Mouse (Mus musculus): ENCODE data around the gene Tmem273. TPM values are rescaled to one million over a fixed set of nuclear protein-coding genes. Genes with fewer than 3 reads are reported as not detected.

The Tmem273 gene
- polyA plus RNA-seq, 1 experiment from 2014 or later, result 2.4 TPM

DNA sequence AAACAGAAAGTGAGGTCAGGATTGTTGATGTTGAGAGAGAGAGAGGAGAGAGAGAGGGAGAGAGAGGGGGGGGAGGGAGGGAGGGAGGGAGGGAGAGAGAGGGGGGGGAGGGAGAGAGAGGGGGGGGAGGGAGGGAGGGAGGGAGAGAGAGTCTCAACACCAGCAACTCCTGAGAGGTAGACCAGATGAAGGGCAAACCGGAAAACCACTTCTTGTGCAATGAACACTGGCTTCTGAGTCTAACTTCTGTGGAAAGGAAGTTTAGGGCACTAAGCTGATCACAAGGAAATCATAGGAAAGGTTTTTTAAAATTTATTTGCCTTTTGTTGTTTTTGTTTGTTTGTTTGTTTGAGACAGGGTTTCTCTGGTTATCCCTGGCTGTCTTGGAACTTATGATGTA, 23.6 kb upstream of the Tmem273 start:
- 100% methylated on average over 1 of the region's 1 CpGs for WGBS
- H3K9ac ChIP-seq (replicated peaks; ENCODE audit: low read depth), result no peak overlapping the region
- no peak overlapping the region for H3K4me3 ChIP-seq (ENCODE audit: low read depth, low read length)
- H3K27me3 ChIP-seq (replicated peaks; ENCODE audit: insufficient read depth, low read length), result no peaks in the 10 kb centered on the region
- DNase-seq (ENCODE audit: low spot score) (no peak), ATAC-seq (no peak)
- no peak overlapping the region for H3K27ac ChIP-seq (ENCODE audit: low read length)
- H3K36me3 ChIP-seq (ENCODE audit: insufficient read depth, low read length), result no peaks in the 10 kb centered on the region
- no peaks in the 10 kb centered on the region for H3K9me3 ChIP-seq (ENCODE audit: low read length)
- TF ChIP-seq EP300 (IDR thresholded peaks at IDR 0.05) (no peak), CTCF (IDR thresholded peaks at IDR 0.05) (no peak)
- no peak overlapping the region for H3K4me2 ChIP-seq (replicated peaks; ENCODE audit: low read depth, low read length)
- no peaks in the 10 kb centered on the region for H3K4me1 ChIP-seq (ENCODE audit: insufficient read depth, low read depth, low read length)

- Histone ChIP-seq H3K4me3 (ENCODE audit: low read depth, low read length) (no peak overlapping the region), H3K4me1 (ENCODE audit: insufficient read depth, low read depth, low read length) (no peaks in the 10 kb centered on the region), H3K4me2 (replicated peaks; ENCODE audit: low read depth, low read length) (no peak overlapping the region), H3K9ac (replicated peaks; ENCODE audit: low read depth) (no peak overlapping the region), H3K36me3 (ENCODE audit: insufficient read depth, low read length) (no peaks in the 10 kb centered on the region), H3K27me3 (replicated peaks; ENCODE audit: insufficient read depth, low read length) (no peaks in the 10 kb centered on the region), H3K9me3 (ENCODE audit: low read length) (no peaks in the 10 kb centered on the region), H3K27ac (ENCODE audit: low read length) (no peak overlapping the region)
- DNase-seq (ENCODE audit: low spot score) (no peak), ATAC-seq (no peak)
- WGBS, result 72% methylated on average over 6 of the region's 6 CpGs
- TF ChIP-seq CTCF (IDR thresholded peaks at IDR 0.05), result no peak
- no peak for TF ChIP-seq EP300 (IDR thresholded peaks at IDR 0.05)
These were observed 15.2 kb upstream of the Tmem273 start for GRCm38 (mm10) chr14:32770563-32770962.

- ATAC-seq, result no peak
- Histone ChIP-seq H3K4me2 (replicated peaks; ENCODE audit: low read depth, low read length) (no peak overlapping the region), H3K27me3 (replicated peaks; ENCODE audit: insufficient read depth, low read length) (no peaks in the 10 kb centered on the region), H3K27ac (ENCODE audit: low read length) (no peak overlapping the region), H3K9ac (replicated peaks; ENCODE audit: low read depth) (no peak overlapping the region), H3K36me3 (ENCODE audit: insufficient read depth, low read length) (no peaks in the 10 kb centered on the region), H3K4me3 (ENCODE audit: low read depth, low read length) (no peak overlapping the region), H3K9me3 (ENCODE audit: low read length) (no peaks in the 10 kb centered on the region), H3K4me1 (ENCODE audit: insufficient read depth, low read depth, low read length) (no peaks in the 10 kb centered on the region)
- TF ChIP-seq EP300 (IDR thresholded peaks at IDR 0.05) (no peak), CTCF (IDR thresholded peaks at IDR 0.05) (no peak)
- WGBS, result 65% methylated on average over 4 of the region's 4 CpGs
- DNase-seq (ENCODE audit: low spot score), result no peak
These were observed 13.7 kb upstream of the Tmem273 start for GRCm38 (mm10) chr14:32772085-32772484.

DNA sequence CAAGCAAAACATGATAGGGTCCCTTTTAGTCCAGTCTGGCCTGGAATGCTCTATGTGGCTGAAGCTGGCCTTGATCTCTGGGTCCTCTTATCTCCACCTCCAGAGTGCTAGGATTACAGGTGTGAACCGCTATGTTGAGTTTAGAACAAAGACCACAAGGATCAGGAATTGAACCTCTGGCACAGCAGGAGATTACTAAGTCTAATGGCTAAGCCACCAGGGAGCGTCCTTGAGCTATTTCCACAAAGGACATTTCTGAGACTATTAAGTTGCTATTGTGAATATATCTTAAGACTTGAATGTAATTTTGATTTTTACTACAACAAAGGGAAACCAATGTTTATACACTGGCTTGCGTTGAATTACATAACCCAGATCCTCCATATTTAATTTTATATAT, 13.0 kb upstream of the Tmem273 start:
- no peak overlapping the region for H3K4me3 ChIP-seq (ENCODE audit: low read depth, low read length)
- no peaks in the 10 kb centered on the region for H3K4me1 ChIP-seq (ENCODE audit: insufficient read depth, low read depth, low read length)
- no peaks in the 10 kb centered on the region for H3K9me3 ChIP-seq (ENCODE audit: low read length)
- TF ChIP-seq CTCF (IDR thresholded peaks at IDR 0.05) (peak; percentile 69), EP300 (IDR thresholded peaks at IDR 0.05) (no peak)
- no peak overlapping the region for H3K4me2 ChIP-seq (replicated peaks; ENCODE audit: low read depth, low read length)
- peak; percentile 44 for DNase-seq (ENCODE audit: low spot score)
- no peak for ATAC-seq
- H3K36me3 ChIP-seq (ENCODE audit: insufficient read depth, low read length), result no peaks in the 10 kb centered on the region
- H3K27ac ChIP-seq (ENCODE audit: low read length), result no peak overlapping the region
- WGBS, result 48% methylated on average over 3 of the region's 3 CpGs
- no peaks in the 10 kb centered on the region for H3K27me3 ChIP-seq (replicated peaks; ENCODE audit: insufficient read depth, low read length)
- H3K9ac ChIP-seq (replicated peaks; ENCODE audit: low read depth), result no peak overlapping the region

DNA sequence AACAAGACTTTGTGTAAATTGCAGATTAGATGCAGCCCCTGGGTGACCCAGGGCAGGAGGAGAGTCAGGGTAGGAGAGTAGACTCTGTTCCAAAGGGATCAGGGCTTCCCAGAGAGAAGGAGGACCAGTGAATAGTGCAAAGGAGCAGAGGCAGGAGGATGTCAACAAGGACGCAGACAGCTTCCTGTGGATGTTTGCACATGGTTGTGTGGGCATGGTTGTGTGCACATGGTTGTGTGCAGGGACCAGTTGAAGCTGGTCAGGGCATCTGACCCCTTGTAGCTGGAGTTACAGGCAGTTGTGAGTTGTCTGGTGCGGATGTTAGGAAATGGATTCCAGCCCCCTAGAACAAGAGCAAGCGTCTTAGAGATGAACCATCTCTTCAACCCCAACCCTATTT, 12.3 kb upstream of the Tmem273 start:
- no peak overlapping the region for H3K27ac ChIP-seq (ENCODE audit: low read length)
- no peak overlapping the region for H3K4me2 ChIP-seq (replicated peaks; ENCODE audit: low read depth, low read length)
- no peaks in the 10 kb centered on the region for H3K36me3 ChIP-seq (ENCODE audit: insufficient read depth, low read length)
- H3K9me3 ChIP-seq (ENCODE audit: low read length), result no peaks in the 10 kb centered on the region
- DNase-seq (ENCODE audit: low spot score) (no peak), ATAC-seq (no peak)
- H3K9ac ChIP-seq (replicated peaks; ENCODE audit: low read depth), result no peak overlapping the region
- no peak for TF ChIP-seq CTCF (IDR thresholded peaks at IDR 0.05)
- no peak for TF ChIP-seq EP300 (IDR thresholded peaks at IDR 0.05)
- 85% methylated on average over 3 of the region's 3 CpGs for WGBS
- H3K27me3 ChIP-seq (replicated peaks; ENCODE audit: insufficient read depth, low read length), result no peaks in the 10 kb centered on the region
- no peaks in the 10 kb centered on the region for H3K4me1 ChIP-seq (ENCODE audit: insufficient read depth, low read depth, low read length)
- no peak overlapping the region for H3K4me3 ChIP-seq (ENCODE audit: low read depth, low read length)

DNA sequence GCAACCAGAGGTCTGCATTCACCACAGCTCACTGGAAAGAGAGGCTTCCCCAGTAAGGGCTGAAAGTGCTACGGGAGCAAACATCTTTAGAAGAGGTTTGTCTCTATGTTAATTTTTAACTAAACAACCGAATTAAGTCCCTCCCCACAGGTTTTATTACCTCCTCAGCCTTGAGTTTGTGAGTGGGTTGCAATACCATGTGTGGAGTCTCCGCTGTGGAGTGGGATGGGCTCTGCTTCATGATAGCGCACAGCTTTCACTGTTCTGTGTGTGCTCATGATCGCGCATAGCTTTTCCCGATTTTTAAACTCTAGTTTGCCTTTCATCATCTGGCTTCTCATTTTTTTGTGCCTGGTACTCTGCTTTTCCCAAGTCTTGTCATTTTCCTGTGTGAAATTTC, 9.7 kb upstream of the Tmem273 start:
- Histone ChIP-seq H3K9ac (replicated peaks; ENCODE audit: low read depth) (no peak overlapping the region), H3K27ac (ENCODE audit: low read length) (no peak overlapping the region), H3K9me3 (ENCODE audit: low read length) (no peaks in the 10 kb centered on the region), H3K4me2 (replicated peaks; ENCODE audit: low read depth, low read length) (no peak overlapping the region), H3K27me3 (replicated peaks; ENCODE audit: insufficient read depth, low read length) (no peaks in the 10 kb centered on the region), H3K4me3 (ENCODE audit: low read depth, low read length) (no peak overlapping the region), H3K36me3 (ENCODE audit: insufficient read depth, low read length) (no peaks in the 10 kb centered on the region), H3K4me1 (ENCODE audit: insufficient read depth, low read depth, low read length) (no peaks in the 10 kb centered on the region)
- DNase-seq (ENCODE audit: low spot score) (no peak), ATAC-seq (no peak)
- TF ChIP-seq CTCF (IDR thresholded peaks at IDR 0.05) (no peak), EP300 (IDR thresholded peaks at IDR 0.05) (no peak)
- WGBS, result 72% methylated on average over 7 of the region's 7 CpGs

DNA sequence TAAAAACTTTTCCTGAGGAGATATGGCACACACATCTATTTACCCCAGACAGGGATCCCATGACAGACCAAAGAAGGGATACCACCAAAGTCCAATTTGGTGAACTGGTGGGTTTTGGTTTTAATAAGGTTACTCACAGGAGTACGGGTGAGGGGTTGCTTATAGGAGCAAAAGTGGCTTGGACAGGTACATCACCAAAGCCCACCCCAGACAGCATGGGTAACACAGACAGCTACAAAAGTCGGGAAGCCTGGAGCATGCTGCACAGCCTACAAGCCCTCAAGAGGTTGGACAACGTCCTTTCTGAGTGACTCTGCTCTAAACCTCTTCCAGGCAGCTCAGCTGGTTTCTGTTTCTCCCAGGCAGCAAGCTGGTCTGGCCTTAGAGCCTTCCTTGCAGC, 7.4 kb upstream of the Tmem273 start:
- no peak overlapping the region for H3K4me3 ChIP-seq (ENCODE audit: low read depth, low read length)
- H3K9ac ChIP-seq (replicated peaks; ENCODE audit: low read depth), result no peak overlapping the region
- no peak overlapping the region for H3K4me2 ChIP-seq (replicated peaks; ENCODE audit: low read depth, low read length)
- H3K27me3 ChIP-seq (replicated peaks; ENCODE audit: insufficient read depth, low read length), result no peaks in the 10 kb centered on the region
- ATAC-seq (no peak), DNase-seq (ENCODE audit: low spot score) (no peak)
- no peak overlapping the region for H3K27ac ChIP-seq (ENCODE audit: low read length)
- WGBS, result 82% methylated on average over 3 of the region's 3 CpGs
- TF ChIP-seq CTCF (IDR thresholded peaks at IDR 0.05), result no peak
- no peak for TF ChIP-seq EP300 (IDR thresholded peaks at IDR 0.05)
- H3K36me3 ChIP-seq (ENCODE audit: insufficient read depth, low read length), result no peaks in the 10 kb centered on the region
- H3K4me1 ChIP-seq (ENCODE audit: insufficient read depth, low read depth, low read length), result no peaks in the 10 kb centered on the region
- no peaks in the 10 kb centered on the region for H3K9me3 ChIP-seq (ENCODE audit: low read length)
